Mouse (Mus musculus): ENCODE measurements around the gene Nutf2. TPM values are rescaled to one million over a fixed set of nuclear protein-coding genes. Genes with fewer than 3 reads are reported as not detected.

Nutf2 gene
- total RNA-seq, 2 experiments from 2014 or later, result 43.2 to 43.8 TPM

DNA sequence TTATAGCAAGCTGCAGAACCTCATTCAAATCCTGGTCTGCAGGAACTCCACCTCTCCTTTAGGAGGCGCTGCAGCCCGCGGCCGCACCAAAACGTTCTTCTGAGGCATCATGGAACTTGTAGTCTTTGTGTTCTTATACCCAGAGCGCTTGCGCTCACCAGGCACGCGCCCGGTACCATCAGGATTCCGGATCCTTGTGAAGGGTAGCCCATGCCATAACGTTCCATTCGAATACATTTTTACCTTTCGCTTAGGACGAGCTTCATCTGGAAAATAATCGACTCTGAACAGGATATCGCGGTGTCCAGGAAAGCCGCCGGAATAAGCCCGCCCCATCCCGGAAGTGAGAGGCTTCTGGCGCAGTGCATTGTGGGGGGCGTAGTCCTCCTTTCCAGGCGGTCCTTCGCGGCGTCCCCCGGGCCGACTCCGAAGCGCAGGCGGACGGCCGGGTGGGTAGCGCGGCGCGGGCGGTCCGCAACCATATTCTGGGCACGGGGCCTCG, 5.6 kb upstream of the Nutf2 start, which contains the start of gene Thap11:
Thap11 (plus strand) TSS at position 418 of the 502 bp plus-strand sequence.
- peak; percentile 94 to 96 for DNase-seq

- DNase-seq, result peak; percentile 64 to 71
Observed at GRCm38 (mm10) chr8:105855248-105856167, 4.9 kb upstream of the Nutf2 start.

- no peak for DNase-seq
Observed at GRCm38 (mm10) chr8:105856168-105856835, 4.1 kb upstream of the Nutf2 start.

- no peak for DNase-seq
Observed at GRCm38 (mm10) chr8:105858495-105858894, 1.9 kb upstream of the Nutf2 start.

DNA sequence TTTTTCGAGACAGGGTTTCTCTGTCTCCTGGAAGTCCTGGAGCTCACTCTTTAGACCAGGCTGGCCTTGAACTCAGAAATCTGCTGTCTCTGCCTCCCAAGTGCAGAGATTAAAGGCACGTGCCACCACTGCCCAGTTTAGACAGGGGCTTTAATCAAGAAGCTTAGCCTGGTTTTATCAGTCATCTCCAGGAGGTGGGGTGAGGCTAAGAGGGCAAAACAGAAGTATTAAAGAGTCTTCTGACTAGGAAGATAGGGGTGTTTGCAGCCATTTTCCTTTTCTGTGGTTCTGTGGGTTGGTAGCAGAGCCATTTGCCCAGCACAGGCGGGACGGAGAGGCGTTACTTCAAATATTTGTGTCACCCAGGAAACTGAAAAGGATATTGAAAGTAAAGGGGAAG, 1.1 kb upstream of the Nutf2 start:
- DNase-seq, result no peak

DNA sequence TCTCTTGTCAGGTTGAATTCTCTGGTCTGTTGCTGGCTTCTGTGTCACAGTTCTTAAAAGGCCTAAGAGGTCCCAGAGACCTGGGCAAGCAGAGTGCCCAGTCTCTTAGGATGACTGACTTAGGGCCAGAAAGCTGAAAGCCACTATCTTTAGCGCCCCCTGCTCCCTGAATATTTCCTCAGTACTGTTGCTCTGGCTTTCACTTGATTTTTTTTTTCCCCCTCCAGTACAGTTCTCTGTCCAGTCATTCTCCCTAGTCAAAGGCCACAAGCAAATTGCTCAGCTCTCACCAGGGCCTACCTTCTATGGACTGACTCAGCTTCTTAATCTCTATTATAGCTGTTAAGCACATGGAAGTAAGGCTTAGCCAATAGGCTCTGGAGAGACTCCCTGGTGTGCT, 1.6 kb downstream of the Nutf2 start:
- DNase-seq, result peak in 1 of 2 experiments; percentile 44

DNA sequence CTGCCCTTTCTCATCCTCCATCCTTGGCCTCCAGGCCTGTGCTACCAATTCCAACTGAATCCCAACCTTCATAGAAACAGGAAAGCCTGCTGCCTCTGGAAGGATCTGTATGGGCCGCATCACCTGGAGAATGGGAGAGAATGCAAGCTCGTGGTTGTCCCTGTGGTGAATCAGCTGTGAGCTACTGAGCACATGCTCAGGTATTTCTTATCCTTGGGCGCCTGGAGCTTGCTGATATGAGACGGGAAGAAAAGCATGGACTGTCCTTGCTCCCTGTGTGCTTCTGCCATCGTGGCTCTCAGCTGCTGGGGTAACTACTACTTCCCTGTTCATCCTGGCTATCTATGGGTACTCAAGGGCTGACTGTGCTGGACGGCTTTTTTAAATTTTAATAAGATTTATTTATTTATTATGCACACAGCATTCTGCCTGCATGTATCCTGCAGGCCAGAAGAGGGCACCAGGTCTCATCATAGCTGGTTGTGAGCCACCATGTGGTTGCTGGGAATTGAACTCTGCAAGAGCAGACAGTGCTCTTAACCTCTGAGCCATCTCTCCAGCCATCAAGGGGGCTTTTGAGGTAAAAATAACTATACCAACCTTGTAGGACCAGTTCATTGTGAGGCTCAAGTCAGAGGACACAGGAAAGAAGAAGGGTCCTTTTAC, 6.1 kb downstream of the Nutf2 start:
- DNase-seq, result no peak

DNA sequence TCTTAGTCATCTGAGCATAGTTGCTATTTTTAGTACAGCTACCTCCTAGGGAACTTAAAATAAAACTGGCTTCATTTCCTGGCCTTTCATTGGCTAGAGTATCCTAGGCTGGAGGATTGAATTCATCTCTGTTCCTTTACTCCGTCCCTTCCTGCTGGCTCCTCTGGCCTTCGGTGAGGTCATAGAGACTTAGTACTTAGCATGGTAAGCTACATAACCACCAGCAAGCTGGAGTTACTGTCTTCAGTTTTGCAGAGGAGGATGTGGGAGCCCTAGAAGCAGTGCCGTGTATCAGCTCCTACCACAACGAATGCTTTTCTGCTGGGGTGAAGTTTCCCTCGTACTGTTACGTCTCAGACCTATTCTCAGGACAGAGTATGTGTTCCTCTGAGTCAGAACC, 13.9 kb downstream of the Nutf2 start:
- no peak for DNase-seq

DNA sequence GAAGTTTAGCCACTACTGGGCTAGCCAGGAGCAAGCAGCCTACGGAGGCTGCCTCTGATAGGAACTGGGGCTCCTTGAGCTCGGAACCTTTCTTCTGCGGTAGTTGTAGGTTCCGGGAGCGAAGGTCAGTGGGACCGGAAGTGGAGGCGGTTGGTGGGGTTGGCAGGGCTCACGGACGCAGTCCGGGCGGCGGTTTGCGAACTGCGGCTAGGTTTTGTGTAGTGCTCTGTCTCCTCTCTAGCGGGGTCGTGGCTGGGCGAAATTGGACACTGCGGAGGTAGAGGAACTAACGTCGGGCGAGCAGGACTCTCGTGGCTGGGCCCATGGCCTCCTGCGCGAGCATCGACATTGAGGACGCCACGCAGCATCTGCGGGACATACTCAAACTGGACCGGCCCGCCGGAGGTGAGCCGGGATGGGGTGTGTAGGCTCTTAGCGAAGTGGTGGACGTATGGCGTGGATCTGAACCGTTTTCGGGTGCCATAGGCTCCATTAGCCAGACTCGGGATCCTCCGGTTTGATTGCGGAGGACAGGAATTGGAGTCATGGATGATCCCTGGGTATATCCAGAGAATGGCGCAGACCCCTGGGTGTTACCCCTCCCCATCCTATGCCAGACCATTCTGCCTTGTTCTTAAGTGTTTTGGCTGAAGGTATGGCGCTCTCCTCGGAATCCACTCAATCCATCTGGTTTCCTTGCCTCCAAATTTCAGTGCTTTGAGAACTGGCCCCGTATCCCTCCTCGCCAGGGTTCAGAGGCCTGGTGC, 20.6 kb downstream of the Nutf2 start, which contains the start of gene Edc4:
Edc4 (plus strand) TSS at position 128 of the 767 bp plus-strand sequence.
- peak; percentile 85 to 88 for DNase-seq

DNA sequence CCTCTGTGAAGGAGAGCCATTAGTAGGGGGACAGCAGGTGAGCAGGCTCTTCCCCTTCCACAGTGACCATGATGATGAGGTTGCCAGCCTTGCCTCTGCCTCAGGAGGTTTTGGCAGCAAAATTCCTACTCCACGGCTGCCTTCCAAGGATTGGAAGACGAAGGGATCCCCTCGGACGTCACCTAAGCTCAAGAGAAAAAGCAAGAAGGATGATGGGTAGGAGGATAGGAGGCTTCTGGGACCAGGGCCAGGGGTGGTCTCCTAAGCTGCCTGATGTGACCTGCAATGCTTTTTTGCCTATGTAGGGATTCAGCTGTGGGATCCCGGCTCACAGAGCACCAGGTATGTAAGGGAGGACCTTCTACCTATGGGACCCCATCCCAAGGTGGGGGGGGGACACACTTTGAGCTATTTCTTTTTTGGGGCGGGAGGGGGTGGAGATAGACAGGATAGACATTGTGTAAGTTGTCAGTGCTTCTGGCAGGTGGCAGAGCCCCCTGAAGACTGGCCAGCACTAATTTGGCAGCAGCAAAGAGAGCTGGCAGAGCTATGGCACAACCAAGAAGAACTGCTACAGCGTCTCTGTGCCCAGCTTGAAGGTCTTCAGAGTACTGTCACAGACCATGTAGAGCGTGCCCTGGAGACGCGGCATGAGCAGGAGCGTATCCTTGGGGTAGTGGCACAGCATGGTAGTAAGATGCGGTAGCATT, 29.5 kb downstream of the Nutf2 start:
- DNase-seq, result no peak

DNA sequence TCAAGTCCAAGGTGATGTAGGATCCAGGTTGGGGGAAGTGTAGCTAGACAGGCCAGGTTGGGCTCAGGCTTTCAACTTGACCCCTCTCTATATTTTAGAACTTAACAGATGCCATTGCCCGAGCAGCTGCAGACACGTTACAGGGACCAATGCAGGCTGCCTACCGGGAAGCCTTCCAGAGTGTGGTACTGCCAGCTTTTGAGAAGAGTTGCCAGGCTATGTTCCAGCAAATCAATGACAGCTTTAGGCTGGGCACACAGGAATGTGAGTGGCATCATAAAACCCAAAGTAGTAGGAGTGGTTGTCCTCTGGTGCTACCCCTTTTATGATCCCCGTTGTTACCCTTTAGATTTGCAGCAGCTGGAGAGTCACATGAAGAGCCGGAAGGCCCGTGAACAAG, 30.5 kb downstream of the Nutf2 start:
- DNase-seq, result no peak

- DNase-seq, result peak; percentile 21 to 45
Observed at GRCm38 (mm10) chr8:105892432-105892831, 32.1 kb downstream of the Nutf2 start.

GRCm38 (mm10) chr8:105893339-105893738, 33.0 kb downstream of the Nutf2 start, which contains the start of gene Nrn1l:
Gene Nrn1l (plus strand): TSS chr8:105893567.
- DNase-seq, result peak; percentile 77 to 83

DNA sequence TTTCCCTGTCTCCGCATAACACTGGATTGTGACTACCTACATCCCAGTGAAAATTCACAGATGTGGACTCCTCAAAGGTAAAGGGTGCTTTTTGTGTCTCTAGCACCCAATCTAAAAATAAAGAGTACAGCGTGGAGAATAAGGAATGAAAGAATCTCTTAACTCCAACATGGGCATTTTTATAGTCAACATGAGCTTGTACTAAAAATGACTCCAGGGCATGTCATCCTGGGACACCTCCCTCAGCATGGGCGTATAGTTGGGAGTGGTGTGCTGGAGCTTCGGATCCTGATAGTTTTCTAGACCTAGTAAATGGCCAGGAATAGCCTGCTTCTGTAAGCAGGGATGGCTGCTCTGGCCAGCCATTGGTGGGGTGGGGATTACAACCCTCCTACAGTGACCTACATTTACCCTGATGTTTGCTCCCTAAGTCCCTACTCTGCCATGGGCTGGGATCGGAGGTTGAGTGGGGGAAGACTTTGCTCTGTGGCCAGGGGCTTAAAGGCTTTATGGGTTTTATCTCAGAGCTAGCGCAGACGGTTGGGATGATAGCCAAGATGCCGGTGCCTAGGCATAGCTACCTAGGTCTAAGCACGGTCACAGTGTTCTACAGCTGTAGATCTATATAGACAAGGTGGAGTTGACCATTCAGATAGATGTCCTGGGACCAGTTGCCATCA, 37.6 kb downstream of the Nutf2 start:
- no peak for DNase-seq

- DNase-seq, result peak; percentile 94
Observed at GRCm38 (mm10) chr8:105900180-105900940, 40.0 kb downstream of the Nutf2 start, which contains the start of gene Pskh1. Gene Pskh1 (plus strand): TSS chr8:105900441.

- no peak for DNase-seq
Observed at GRCm38 (mm10) chr8:105900941-105901616, 40.7 kb downstream of the Nutf2 start.

DNA sequence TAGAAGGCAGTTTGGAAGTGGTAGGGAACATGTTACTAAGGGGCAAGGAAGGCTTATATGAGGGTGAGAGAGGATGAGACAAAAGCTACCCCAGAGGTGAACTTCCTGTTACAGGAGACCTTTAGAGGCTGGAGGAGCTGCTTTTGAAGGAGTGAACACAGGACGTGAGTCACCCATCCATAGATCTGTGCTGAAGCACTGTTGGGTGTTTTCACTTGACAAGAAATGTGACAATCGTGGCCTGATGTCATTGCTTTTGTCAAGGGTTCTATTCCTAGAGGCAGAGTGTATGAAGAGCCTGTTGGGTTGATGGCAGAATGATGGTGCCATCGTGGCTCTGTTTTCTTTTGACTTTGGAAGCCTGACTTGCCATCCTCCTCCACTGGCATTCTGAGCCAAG, 59.0 kb downstream of the Nutf2 start:
- no peak for DNase-seq

DNA sequence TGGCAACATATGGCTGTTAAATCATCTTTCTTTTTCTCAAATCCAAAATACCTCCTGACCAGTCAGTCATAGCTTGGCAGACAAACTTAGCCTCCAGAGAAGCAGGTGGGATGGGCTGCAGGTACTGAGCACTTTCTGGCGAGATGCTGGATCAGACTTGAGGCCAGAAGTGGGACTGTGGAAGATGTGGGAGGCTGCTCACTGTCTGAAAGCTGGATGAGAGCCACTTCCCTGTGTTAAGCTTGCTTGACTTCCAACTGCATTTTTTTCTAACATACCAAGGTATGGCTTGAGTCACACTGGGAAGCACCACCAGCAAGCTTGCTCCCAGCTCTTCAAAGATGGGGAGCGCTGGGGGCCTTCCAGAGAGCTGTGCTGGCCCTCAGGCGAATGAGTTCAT, 64.7 kb downstream of the Nutf2 start:
- no peak for DNase-seq

All from adrenal gland, postnatal 36 days (tissue).